Mouse (Mus musculus) cerebellum, postnatal 25 days (tissue): ENCODE measurements around the gene Fndc8.
A peak's percentile ranks its signal among the peaks of the same experiment; 100 is the strongest.
"Not testable (repeated sequence)": the region's sequence is repeated elsewhere in the genome, so short reads cannot be mapped to it uniquely, and the experiment has no call there.

Experiments
- DNase-seq, 2 experiments: peaks; one replicate each; pipeline ENCODE4 v3.0.0; 2021; ENCODE audit warnings: mixed read lengths in 2 of 2

The Fndc8 gene

GRCm38 (mm10) chr11:82910679-82911389 is 18.9 kb downstream of the Fndc8 start:
- DNase-seq = no peak

- DNase-seq = peak; percentile 84 to 89
Measured at GRCm38 (mm10) chr11:82914711-82915352, 22.9 kb downstream of the Fndc8 start.

- DNase-seq = no peak
Measured at GRCm38 (mm10) chr11:82920768-82921167, 28.8 kb downstream of the Fndc8 start.

GRCm38 (mm10) chr11:82921691-82922090 is 29.8 kb downstream of the Fndc8 start:
- no peak for DNase-seq

- not testable (repeated sequence) for DNase-seq
Measured at GRCm38 (mm10) chr11:82923910-82924309, 32.0 kb downstream of the Fndc8 start.

- no peak for DNase-seq
Measured at GRCm38 (mm10) chr11:82928897-82929632, 37.1 kb downstream of the Fndc8 start.

GRCm38 (mm10) chr11:82929633-82929950 is 37.7 kb downstream of the Fndc8 start:
- DNase-seq = no peak

GRCm38 (mm10) chr11:82930391-82930955 is 38.5 kb downstream of the Fndc8 start:
- peak in 1 of 2 experiments; percentile 37 for DNase-seq

GRCm38 (mm10) chr11:82931161-82931560 is 39.2 kb downstream of the Fndc8 start:
- DNase-seq = not testable (repeated sequence)

GRCm38 (mm10) chr11:82931671-82932450 is 39.9 kb downstream of the Fndc8 start:
- DNase-seq = peak in 1 of 2 experiments; percentile 23

- no peak for DNase-seq
Measured at GRCm38 (mm10) chr11:82933186-82933585, 41.3 kb downstream of the Fndc8 start.

- DNase-seq = no peak
Measured at GRCm38 (mm10) chr11:82943336-82943735, 51.4 kb downstream of the Fndc8 start.

- no peak for DNase-seq
Measured at GRCm38 (mm10) chr11:82945636-82946035, 53.7 kb downstream of the Fndc8 start.

GRCm38 (mm10) chr11:82947457-82947856 is 55.5 kb downstream of the Fndc8 start:
- no peak for DNase-seq

GRCm38 (mm10) chr11:82949036-82949435 is 57.1 kb downstream of the Fndc8 start:
- DNase-seq = no peak
